Mouse (Mus musculus) olfactory bulb, adult 2 months (tissue): Measurements from ENCODE around the gene Ldlrad3.

ENCODE experiments used
- CTCF ChIP-seq: fragments of 200-500 bp; IDR thresholded peaks from 2 replicates; pipeline ENCODE4 v1.5.1; 2012; ENCODE audit warnings: low read depth, mild to moderate bottlenecking, low read length, moderate library complexity; ENCODE audit not compliant: insufficient read depth
- POLR2A ChIP-seq: fragments of 200-500 bp; IDR thresholded peaks from 2 replicates; pipeline ENCODE4 v1.6.1; 2012; ENCODE audit warnings: mild to moderate bottlenecking, low read depth, low read length, moderate library complexity; ENCODE audit not compliant: insufficient read depth

DNA sequence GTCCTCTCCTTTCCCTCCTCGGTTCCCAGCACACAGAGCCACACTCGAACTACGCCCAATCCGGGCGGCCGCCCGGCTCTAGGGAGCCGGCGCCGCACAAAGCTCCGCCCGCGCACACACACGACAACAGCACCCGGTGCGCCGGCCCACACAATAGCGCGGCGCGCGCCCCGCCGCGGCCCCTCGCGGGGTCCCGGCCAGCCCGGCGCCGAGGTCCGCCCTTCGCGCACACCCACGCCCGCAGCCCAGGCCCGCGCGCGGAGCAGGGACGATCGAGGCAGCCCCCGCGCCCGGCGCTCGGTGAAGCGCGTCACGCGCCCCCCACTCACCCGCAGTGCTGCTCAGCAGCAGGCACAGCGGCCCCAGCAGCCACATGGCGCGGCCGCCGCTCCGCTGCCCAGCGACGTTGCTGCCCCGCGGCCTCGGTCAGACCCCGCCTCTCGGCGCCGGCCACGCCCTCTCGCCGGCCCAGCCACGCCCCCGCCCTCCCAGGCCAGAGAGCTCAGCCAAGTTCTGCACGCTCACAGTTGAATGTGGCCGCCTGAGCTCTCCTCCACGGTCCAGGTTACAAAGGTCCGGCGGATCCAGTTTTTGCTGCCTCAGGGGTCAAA, at the start of gene Ldlrad3:
- no peak for TF ChIP-seq CTCF
- peak; percentile 25 for TF ChIP-seq POLR2A
